Mouse (Mus musculus): ENCODE data around the gene Gm14434.
"Not testable (repeated sequence)": the region's sequence is repeated elsewhere in the genome, so short reads cannot be mapped to it uniquely, and the experiment has no call there.

The Gm14434 gene

GRCm38 (mm10) chr2:176486683-176487082 lies at the start of gene Gm14434:
TSS of gene Gm14434 (minus strand) at chr2:176486783.
- not testable (repeated sequence) for DNase-seq

GRCm38 (mm10) chr2:176520756-176521155 lies 34.2 kb upstream of the Gm14434 start, which contains the start of gene Zfp967:
TSS of gene Zfp967 (plus strand) at chr2:176521056.
- not testable (repeated sequence) for DNase-seq

- not testable (repeated sequence) for DNase-seq
Observed at GRCm38 (mm10) chr2:176423294-176423693, 63.3 kb downstream of the Gm14434 start, which contains the start of gene Gm14435. TSS of gene Gm14435 (plus strand) at chr2:176423594.

Data from kidney, postnatal 14 days (tissue).